Comparison of ENCODE assay signal across 29 mouse cellular contexts in genomic region chr2:145827930-145828329, GRCm38 (mm10).
A peak's percentile ranks its signal among the peaks of the same experiment; 100 is the strongest.
DNase-seq lines count a peak whose midpoint lies in the region; ATAC-seq lines count a peak whose summit lies in the region.
"Had no signal": no experiment of that assay in that cellular context is flagged by ENCODE, and none has a peak within 500 bp of the region (broad histone marks: within the 10 kb centered on the region; RNA-seq: fewer than 3 reads in every experiment).

No protein-coding gene starts in this region.

- no peak overlapping the region for H3K9ac ChIP-seq in kidney, embryonic 16.5 days (replicated peaks; ENCODE audit: low read length)
- H3K9ac ChIP-seq: embryonic facial prominence, embryonic 12.5 days; heart, embryonic 13.5 days; hindbrain, embryonic 15.5 days; limb, embryonic 12.5 days; liver, postnatal 0 days; stomach, embryonic 15.5 days had no signal

- H3K27ac ChIP-seq in kidney, embryonic 16.5 days (ENCODE audit: low read length): peak overlapping the region; percentile 50; the same call in 1 of the 2 replicates
- H3K27ac ChIP-seq: embryonic facial prominence, embryonic 12.5 days; heart, embryonic 13.5 days; hindbrain, embryonic 10.5 days; hindbrain, embryonic 15.5 days; left cerebral cortex, adult 2 months; limb, embryonic 12.5 days; stomach, embryonic 15.5 days had no signal

- H3K9me3 ChIP-seq in kidney, embryonic 16.5 days (ENCODE audit: low read length): no peaks in the 10 kb centered on the region
- H3K9me3 ChIP-seq: embryonic facial prominence, embryonic 12.5 days; heart, embryonic 13.5 days; hindbrain, embryonic 10.5 days; hindbrain, embryonic 15.5 days; limb, embryonic 12.5 days; stomach, embryonic 15.5 days had no signal

- DNase-seq in adipocyte (ENCODE audit: low spot score): peak; percentile 48
- peak; percentile 54 for DNase-seq in kidney, adult 18-20 months
- peak; percentile 74 to 81 for DNase-seq in kidney, postnatal 36 days
- no peak for DNase-seq in lung, adult 18-20 months
- no peak for DNase-seq in testis, postnatal 14 days (ENCODE audit: low spot score)
- no peak for DNase-seq in adrenal gland, postnatal 14 days
- DNase-seq: adrenal gland, adult 2 months; B cell, adult 2 months; cerebellum, adult 8-10 months; cerebellum, postnatal 36 days; gastrocnemius, postnatal 25 days; heart, postnatal 10 days; liver, postnatal 0 days; midbrain, embryonic 14.5 days; retina, postnatal 1 day; right cerebral cortex, postnatal 14 days; thymus, postnatal 14 days had no signal

- no peaks in the 10 kb centered on the region for H3K27me3 ChIP-seq in kidney, embryonic 16.5 days (ENCODE audit: insufficient read depth, low read length)
- H3K27me3 ChIP-seq: embryonic facial prominence, embryonic 12.5 days; heart, embryonic 13.5 days; hindbrain, embryonic 15.5 days; limb, embryonic 12.5 days; stomach, embryonic 15.5 days had no signal

- ATAC-seq in kidney, embryonic 16.5 days (ENCODE audit: low FRiP score, low TSS enrichment): peak; percentile 55
- ATAC-seq: forebrain, embryonic 14.5 days; inflammation-experienced regulatory T-cells, adult 6 months; liver, postnatal 0 days; lung, postnatal 0 days had no signal

- no peak overlapping the region for H3K4me2 ChIP-seq in kidney, embryonic 16.5 days (replicated peaks; ENCODE audit: low read depth, low read length)
- H3K4me2 ChIP-seq: embryonic facial prominence, embryonic 12.5 days; heart, embryonic 13.5 days; hindbrain, embryonic 15.5 days; limb, embryonic 12.5 days; liver, embryonic 11.5 days; stomach, embryonic 15.5 days had no signal

- H3K4me1 ChIP-seq in kidney, embryonic 16.5 days (ENCODE audit: insufficient read depth, low read length): peaks cover 14% of the 10 kb centered on the region

- H3K36me3 ChIP-seq in kidney, embryonic 16.5 days (ENCODE audit: insufficient read depth, low read length): peaks cover 3% of the 10 kb centered on the region; the same call in 1 of the 2 replicates
- H3K36me3 ChIP-seq: embryonic facial prominence, embryonic 12.5 days; hindbrain, embryonic 10.5 days; hindbrain, embryonic 15.5 days had no signal

- H3K4me3 ChIP-seq in kidney, embryonic 16.5 days (ENCODE audit: low read length): no peak overlapping the region
- H3K4me3 ChIP-seq: embryonic facial prominence, embryonic 12.5 days; heart, embryonic 13.5 days; hindbrain, embryonic 10.5 days; hindbrain, embryonic 15.5 days; left cerebral cortex, adult 2 months; limb, embryonic 12.5 days; stomach, embryonic 15.5 days had no signal

- WGBS in kidney, embryonic 16.5 days: 57% methylated on average over 2 of the region's 2 CpGs

Comparison
In these comparisons a context has a peak if more than half of its experiments do, and no peak if none do; other contexts are left out.
1. DNase-seq: peak in adipocyte (single experiment), kidney, adult 18-20 months (single experiment) and kidney, postnatal 36 days (2 of 2); none in lung, adult 18-20 months (0 of 2), testis, postnatal 14 days (single experiment) and adrenal gland, postnatal 14 days (single experiment).